Mouse (Mus musculus) erythroblast, embryonic 14.5 days (primary cell): ENCODE data around the gene Tdo2. TPM values are rescaled to one million over a fixed set of nuclear protein-coding genes. Genes with fewer than 3 reads are reported as not detected.

Source experiments
- H3K27me3 ChIP-seq: 2 replicates; pipeline ENCODE4 v1.6.1; 2012; ENCODE audit warnings: inconsistent platforms; ENCODE audit not compliant: control insufficient read depth
- H3K36me3 ChIP-seq: 2 replicates; pipeline ENCODE4 v1.6.1; 2012; ENCODE audit warnings: mild to moderate bottlenecking, inconsistent platforms; ENCODE audit not compliant: control insufficient read depth
- H3K4me1 ChIP-seq: 2 replicates; pipeline ENCODE4 v1.6.1; 2012; ENCODE audit warnings: inconsistent platforms; ENCODE audit not compliant: control insufficient read depth
- H3K4me3 ChIP-seq: replicated peaks from 2 replicates; pipeline ENCODE3; 2012; ENCODE audit warnings: moderate library complexity, mild to moderate bottlenecking, inconsistent platforms
- H3K9me3 ChIP-seq: 2 replicates; pipeline ENCODE4 v1.6.1; 2012; ENCODE audit warnings: low read length, inconsistent platforms, mixed read lengths; ENCODE audit not compliant: control insufficient read depth
- GATA1 ChIP-seq: IDR thresholded peaks from 2 replicates; pipeline ENCODE4 v1.6.1; 2012; ENCODE audit warnings: low read length, inconsistent platforms, mixed read lengths
- TAL1 ChIP-seq: IDR thresholded peaks from 3 replicates; pipeline ENCODE4 v1.6.1; 2012; ENCODE audit warnings: low read length, inconsistent platforms, mixed read lengths
- polyA plus RNA-seq: library from polyadenylated mRNA; stranded (reverse); fragments of >175 nt; gene quantifications from 2 replicates; pipeline ENCODE4 v1.2.3, GENCODE M21; 2012

Gene Tdo2
- polyA plus RNA-seq, 1 experiment, result not detected

GRCm38 (mm10) chr3:81929073-81929472 is 46.9 kb downstream of the Tdo2 start:
- no peak overlapping the region for H3K4me3 ChIP-seq
- peaks cover 7% of the 10 kb centered on the region for H3K4me1 ChIP-seq
- TF ChIP-seq GATA1 (no peak), TAL1 (no peak)
- H3K27me3 ChIP-seq, result no peaks in the 10 kb centered on the region
- H3K9me3 ChIP-seq, result no peaks in the 10 kb centered on the region
- no peaks in the 10 kb centered on the region for H3K36me3 ChIP-seq

DNA sequence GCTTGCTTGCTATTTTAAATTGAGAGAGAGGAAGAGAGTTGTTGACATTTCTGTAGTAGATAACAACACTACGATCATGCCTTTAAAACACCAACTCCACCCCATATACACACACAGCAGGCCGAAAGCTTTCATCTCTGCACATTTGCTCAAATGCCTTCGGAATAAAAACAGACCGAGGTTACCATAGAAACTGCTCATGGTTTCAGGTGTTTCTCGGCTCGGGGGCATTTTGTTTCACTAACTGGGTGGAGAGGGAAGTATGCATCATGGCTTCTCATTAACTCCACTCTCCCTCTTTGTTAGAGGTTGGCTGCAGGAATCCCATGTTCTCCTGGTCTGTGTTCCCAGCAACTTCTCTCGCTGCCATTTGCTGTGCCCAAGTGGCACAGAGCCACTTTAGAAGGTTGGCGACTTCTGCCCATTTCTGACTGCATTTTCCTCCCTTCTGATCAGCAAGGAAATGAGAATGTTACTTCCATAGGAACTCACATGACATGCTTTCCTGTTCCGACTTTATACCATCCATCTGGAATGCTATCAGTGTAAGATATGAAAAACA is 49.2 kb downstream of the Tdo2 start:
- Histone ChIP-seq H3K4me1 (no peaks in the 10 kb centered on the region), H3K9me3 (no peaks in the 10 kb centered on the region), H3K4me3 (no peak overlapping the region), H3K27me3 (no peaks in the 10 kb centered on the region), H3K36me3 (no peaks in the 10 kb centered on the region)
- TF ChIP-seq GATA1, result no peak
- no peak for TF ChIP-seq TAL1

DNA sequence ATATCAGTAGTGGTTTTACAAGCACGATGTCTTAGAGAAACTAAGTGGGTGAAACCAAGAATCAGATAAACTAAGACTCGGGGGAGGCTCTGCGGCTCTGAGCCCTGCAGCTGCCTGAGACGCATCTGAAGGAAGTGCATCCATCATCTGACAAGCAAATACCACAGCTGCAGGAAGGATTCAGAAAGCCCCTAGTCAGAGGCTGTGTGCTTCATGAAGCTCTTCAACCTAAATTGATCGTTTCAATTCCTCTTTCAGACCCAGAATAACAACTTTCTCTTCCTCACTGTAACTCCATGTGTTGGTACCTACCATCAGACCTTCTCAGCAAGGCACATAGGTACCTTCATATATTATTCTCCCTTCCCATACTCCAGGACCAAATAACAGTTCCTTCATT is 50.1 kb downstream of the Tdo2 start:
- H3K4me1 ChIP-seq, result no peaks in the 10 kb centered on the region
- H3K4me3 ChIP-seq, result no peak overlapping the region
- TF ChIP-seq TAL1 (no peak), GATA1 (no peak)
- H3K36me3 ChIP-seq, result no peaks in the 10 kb centered on the region
- H3K27me3 ChIP-seq, result no peaks in the 10 kb centered on the region
- H3K9me3 ChIP-seq, result no peaks in the 10 kb centered on the region

GRCm38 (mm10) chr3:81924931-81925330 is 51.1 kb downstream of the Tdo2 start:
- TF ChIP-seq GATA1, result no peak
- TF ChIP-seq TAL1, result no peak
- Histone ChIP-seq H3K4me3 (no peak overlapping the region), H3K4me1 (no peaks in the 10 kb centered on the region), H3K36me3 (no peaks in the 10 kb centered on the region), H3K9me3 (no peaks in the 10 kb centered on the region), H3K27me3 (no peaks in the 10 kb centered on the region)

DNA sequence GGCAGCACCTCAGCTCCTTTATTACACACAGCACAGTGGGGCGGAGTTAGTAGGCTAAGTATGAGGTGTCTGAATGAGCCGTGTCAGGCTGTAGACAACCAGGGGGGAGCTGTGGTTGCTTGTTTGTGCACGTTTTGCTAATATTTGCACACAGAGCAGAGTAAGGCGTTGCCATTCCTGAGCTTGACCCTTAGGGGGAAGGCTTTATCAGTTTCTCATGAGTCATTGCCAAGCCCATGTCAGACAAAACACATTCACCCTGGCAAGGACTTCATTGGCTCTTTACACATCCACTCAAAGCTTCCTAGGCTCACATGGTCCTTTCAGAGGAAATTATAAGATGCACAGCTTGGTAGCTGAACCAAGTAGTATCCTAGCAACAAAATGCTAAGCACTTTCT is 53.1 kb downstream of the Tdo2 start:
- Histone ChIP-seq H3K4me1 (no peaks in the 10 kb centered on the region), H3K27me3 (no peaks in the 10 kb centered on the region), H3K4me3 (no peak overlapping the region), H3K9me3 (no peaks in the 10 kb centered on the region), H3K36me3 (no peaks in the 10 kb centered on the region)
- TF ChIP-seq TAL1 (no peak), GATA1 (no peak)

- no peak overlapping the region for H3K4me3 ChIP-seq
- H3K4me1 ChIP-seq, result no peaks in the 10 kb centered on the region
- no peak for TF ChIP-seq TAL1
- TF ChIP-seq GATA1, result no peak
- H3K36me3 ChIP-seq, result no peaks in the 10 kb centered on the region
- no peaks in the 10 kb centered on the region for H3K27me3 ChIP-seq
- no peaks in the 10 kb centered on the region for H3K9me3 ChIP-seq
Measured at GRCm38 (mm10) chr3:81919681-81920080, 56.3 kb downstream of the Tdo2 start.

GRCm38 (mm10) chr3:81918215-81918614 is 57.8 kb downstream of the Tdo2 start:
- H3K4me3 ChIP-seq, result no peak overlapping the region

GRCm38 (mm10) chr3:81917354-81917935 is 58.6 kb downstream of the Tdo2 start:
- TF ChIP-seq TAL1, result no peak
- TF ChIP-seq GATA1, result no peak

More at GRCm38 (mm10) chr3:81918215-81918614, 57.8 kb downstream of the Tdo2 start:
- TF ChIP-seq TAL1 (no peak), GATA1 (no peak)
- H3K36me3 ChIP-seq, result no peaks in the 10 kb centered on the region
- no peaks in the 10 kb centered on the region for H3K9me3 ChIP-seq
- H3K27me3 ChIP-seq, result no peaks in the 10 kb centered on the region
- H3K4me1 ChIP-seq, result no peaks in the 10 kb centered on the region

GRCm38 (mm10) chr3:81916030-81916686 is 59.8 kb downstream of the Tdo2 start:
- H3K27me3 ChIP-seq, result no peaks in the 10 kb centered on the region
- TF ChIP-seq GATA1, result no peak
- TF ChIP-seq TAL1, result no peak
- no peak overlapping the region for H3K4me3 ChIP-seq
- no peaks in the 10 kb centered on the region for H3K4me1 ChIP-seq
- no peaks in the 10 kb centered on the region for H3K9me3 ChIP-seq
- H3K36me3 ChIP-seq, result no peaks in the 10 kb centered on the region

More at GRCm38 (mm10) chr3:81917354-81917935, 58.6 kb downstream of the Tdo2 start:
- Histone ChIP-seq H3K4me3 (no peak overlapping the region), H3K9me3 (no peaks in the 10 kb centered on the region), H3K27me3 (no peaks in the 10 kb centered on the region), H3K4me1 (no peaks in the 10 kb centered on the region), H3K36me3 (no peaks in the 10 kb centered on the region)
